Mouse (Mus musculus) spleen, adult 12 weeks (tissue): ENCODE measurements around the gene Dyrk2.

Source experiments
- DNase-seq: peaks from one replicate; pipeline ENCODE4 v3.0.0; 2022; ENCODE audit warnings: low spot score

The Dyrk2 gene

DNA sequence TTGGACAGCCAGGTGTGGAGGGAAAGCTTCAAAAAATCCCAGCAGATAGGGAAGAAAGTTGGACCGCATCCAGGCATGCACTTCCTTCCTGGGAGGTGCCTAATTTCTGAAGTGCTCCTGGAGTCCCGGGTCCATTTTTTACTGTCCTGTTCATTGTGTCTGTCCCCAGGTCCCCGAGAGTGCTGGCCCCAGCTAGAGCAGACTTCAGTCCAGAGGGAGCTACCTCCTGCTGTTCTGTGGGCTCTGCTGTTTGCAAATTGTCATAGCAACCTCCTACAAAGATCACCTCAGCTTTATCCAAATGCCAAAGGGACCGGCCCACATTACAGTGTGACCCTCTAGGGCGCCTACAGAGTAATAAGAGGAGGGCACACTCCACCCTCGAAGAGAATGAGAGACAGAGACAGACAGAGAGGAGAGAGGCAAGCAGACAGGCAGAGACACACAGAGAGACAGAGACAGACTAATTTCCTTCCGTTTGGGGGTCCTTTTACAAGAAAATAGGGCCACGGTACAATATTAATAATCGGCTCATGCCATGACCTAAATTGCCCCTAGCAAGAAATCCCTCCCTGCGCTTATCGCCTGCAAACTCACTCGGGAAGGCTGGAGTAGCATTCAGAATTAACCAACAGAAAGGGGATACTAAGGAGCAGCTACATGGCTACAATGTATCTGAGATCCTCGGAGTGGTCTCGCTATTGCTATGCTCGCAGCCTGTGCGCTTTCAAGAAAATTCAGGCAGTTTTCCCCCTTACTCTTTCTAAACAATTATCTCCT, at the start of gene Dyrk2:
Dyrk2 (minus strand) TSS at position 9 of the 780 bp plus-strand sequence.
- DNase-seq: no peak

DNA sequence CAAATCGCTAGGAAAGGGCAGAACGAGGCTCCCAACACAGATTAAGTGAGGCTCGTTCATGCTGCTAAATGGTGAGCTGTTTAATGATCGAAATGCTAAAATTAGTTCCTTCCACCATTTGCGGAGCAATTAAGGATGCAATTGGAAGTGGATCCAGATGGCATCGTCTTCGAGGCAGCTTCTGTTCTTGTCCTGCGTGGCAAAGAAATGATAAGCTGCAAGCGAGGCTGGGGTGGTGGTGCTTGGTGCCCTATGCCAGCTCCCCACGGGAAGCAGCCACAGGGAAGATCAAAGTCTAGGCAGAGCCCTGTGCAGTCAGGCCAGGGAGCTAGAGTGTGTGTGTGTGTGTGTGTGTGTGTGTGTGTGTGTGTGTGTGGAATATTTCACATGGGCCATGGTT, 32.6 kb upstream of the Dyrk2 start:
- DNase-seq: no peak

DNA sequence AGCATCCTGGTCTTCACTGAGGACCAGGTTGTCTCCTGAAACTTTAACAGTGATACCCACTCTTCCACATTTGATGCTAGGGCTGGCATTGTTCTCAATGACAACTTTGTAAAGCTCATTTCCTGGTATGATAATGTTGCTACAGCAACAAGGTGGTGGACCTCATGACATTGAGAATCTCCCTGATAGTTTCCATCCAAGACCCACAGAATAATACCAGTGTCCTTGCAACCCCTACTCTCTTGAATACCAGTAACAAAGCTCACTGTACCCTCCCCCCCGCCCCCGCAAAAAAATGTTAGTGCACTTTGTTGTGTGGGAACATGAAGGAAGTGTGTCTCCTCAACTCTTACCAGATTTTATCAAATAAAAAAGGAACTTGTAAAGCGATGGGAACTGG, 23.6 kb upstream of the Dyrk2 start:
- no peak for DNase-seq

DNA sequence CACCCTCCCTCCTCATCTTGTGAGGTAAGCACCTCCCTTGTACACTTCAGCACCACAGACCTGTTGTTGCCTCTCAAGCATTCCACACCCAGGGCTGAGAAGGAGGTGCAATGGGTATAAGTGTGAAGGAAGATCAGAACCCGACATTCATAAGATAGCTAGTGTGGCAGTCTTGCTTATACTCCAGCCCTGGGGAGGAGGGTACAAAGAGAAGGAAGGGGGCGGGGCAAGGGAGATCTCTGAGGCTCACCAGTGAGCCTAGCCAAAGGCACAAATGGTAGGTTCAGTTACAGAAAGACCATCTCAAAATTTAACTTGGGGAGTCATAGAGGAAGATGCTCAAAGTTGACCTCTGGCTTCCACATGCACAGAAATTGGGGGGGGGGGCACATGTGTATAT, 14.1 kb upstream of the Dyrk2 start:
- DNase-seq: no peak

DNA sequence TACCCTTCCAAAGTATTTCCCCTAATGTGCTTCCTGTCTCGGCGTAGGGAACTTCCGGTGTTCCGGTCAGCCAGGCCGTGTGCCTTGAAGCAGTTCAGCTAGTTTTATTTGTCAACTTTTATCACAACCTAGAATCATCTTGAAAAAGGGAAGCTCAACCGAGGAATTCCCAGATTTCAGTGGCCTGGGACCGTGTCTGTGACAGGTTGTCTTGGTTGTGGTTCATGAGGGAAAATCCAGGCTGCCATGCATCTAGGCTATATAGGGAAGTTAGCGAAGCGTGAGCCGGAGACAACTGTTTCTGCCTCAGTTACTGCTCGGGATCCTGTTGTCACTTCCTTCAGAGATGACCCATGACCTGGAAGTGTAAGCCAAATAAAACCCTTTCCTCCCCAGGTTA, 13.3 kb upstream of the Dyrk2 start:
- DNase-seq: no peak

DNA sequence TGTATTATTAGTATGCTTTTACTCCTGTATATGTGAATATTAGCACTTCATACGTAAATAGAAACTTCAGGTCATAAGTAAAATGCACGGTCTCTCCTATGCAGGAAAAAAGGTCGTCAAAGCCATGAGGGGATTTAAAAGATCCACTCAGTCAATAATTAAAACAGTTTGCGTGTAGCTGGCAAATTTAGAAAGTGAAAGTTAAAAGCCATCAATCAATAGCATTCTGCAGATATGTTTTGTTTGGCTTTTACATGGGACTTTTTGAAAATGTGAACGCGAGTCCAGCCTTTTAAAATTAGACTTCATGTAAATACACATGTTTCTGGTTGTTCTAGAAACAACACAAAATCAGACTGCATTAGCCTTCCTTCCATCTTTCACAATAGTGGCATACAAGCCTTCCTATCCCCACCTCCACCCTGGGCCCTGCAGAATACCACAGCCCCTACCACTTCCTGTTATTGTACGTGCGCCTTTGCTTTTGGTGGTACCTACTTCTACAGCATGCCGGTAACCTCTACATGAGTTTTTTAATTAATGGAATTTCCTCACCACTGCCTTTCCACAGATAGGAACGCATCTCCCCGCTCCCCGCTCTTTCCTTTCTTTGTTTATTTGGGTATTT, 12.4 kb upstream of the Dyrk2 start:
- DNase-seq: peak; percentile 45

DNA sequence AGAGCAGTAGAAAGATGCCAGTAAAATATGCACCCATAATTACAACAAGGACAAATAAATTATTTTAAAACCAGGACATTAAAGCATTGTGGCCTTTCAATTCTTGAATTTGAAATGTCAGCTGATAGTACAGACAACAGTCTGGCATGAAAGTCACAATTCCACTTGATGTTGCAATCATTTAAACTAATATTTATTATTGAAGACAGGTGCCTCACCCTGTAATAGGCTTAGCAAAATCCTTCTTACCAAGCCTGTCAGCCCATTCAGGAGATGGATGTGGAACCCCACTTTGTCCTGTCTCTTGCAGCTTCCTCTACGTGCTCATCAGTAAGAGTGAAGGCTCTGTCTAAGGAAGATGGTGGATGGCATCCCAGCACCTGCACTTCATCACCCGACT, 10.8 kb upstream of the Dyrk2 start:
- no peak for DNase-seq

DNA sequence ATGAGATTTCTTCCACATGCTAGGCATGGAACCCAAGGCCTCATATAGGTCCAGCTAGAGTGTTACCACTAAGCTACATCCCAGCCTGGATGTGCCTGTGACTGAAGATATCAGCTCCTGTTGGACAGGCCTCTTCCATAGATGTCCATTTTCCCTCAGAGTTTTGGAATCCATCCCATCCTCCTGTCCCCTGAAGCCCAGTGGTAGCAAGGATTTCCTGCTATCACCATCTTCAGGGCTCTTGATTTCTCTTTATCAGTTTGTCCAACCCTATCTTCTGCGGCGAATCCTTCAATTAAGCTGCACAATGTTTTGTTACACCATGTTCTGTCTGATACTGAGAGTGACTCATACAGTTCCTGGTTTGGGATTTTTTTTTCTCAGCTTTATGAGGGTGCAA, 2.2 kb upstream of the Dyrk2 start:
- no peak for DNase-seq

DNA sequence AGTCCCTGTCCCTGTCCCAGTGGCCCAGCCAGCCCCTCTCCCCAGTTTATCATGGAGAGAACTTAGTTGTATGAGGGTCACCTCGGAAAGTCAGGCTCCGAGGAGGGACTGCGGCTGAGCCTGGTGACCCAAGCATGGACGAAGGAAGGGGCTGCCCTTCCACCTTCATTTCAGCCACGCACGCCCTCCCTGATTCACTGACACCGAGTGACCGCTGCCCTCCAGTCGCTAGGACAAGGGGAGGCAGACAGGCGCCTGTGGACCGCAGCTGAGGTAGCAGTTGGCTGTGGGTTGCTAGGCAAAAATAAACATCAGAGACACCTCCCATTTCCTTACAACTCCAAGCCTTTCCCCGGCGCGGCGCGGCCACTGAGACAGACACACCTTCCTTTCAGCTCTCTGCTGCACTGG, 413 bp downstream of the Dyrk2 start:
- DNase-seq: peak; percentile 37

DNA sequence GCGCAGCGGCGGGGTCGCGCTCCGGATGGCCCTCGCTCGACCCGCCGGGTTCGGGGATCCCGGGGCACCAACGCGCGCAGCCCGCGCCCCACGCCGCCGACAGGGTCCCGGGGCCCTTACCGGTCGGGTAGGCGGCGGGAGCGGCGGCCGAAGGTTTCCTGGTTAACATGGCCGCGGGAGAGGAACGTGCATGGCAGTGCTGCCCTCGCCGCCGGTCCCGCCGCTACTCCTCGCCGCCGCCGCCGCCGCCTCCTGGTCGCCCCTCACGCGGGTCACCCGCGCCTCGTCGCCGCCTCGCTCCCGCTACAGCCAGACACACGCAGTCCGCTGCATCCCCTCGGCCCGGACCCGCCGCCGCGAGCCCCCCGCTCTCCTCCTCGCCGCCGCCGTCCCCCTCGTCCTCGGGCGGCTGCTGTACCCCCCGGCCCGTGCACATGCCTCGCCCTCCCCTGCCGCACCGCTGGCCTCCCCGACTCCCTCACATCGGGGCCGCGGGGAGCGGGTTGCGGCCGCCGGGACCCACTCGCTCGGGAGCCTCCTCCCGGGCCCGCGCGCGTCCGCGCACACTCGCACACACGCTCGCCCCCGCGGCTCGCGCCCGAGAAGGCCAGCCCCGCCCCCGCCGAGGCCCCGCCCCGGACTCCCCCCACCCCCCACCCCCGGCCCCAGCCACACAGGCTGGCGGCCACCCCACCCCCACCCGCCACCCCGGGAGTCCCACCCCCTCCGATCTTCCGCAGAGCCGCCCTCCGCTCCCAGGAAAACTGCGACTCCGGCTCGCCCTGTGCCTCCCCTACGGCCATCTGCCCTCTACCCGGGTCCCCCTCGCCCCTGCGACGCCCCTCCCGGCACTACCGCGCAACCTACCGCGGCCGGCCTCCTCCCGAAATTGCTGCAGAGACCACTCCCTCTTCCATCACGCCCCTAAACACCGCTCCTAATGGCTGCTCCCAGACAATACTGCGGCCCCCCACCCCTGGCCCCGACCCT, 1.1 kb downstream of the Dyrk2 start:
- peak; percentile 36 for DNase-seq

DNA sequence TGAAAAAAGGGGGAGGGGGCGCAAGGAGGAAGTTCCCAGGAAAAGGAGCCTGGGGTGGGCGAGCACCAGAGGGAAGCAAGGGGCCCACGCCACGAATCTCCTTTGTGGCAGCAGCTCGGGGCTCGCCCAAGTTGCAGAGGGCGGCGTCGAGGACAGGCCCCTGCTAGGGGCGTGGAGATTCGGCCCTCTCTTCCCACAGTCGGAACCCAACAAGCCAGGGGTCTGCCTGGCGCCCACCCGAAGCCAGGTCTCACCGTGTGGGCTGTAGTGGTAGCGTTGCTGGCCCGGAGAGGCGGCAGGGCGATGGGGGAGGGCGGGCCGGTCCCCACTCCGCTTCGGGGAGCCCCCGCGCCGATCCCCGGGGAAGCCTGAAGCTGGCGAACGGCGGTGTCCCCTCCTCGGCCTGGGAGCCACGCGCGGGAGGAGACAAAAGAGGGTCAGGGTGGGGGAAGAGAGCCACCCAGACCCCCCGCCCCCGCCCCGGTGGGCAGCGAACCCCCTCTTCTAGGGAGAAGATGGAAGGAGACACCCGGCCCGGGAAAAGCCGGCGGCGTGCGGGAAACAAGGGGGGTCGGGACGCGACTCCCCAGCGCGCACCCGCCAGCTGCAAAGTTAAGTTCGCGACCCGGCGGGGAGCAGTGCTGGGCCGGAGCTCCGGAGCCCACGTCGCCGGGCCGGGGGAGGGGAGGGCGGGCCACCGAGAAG, 2.0 kb downstream of the Dyrk2 start:
- no peak for DNase-seq

DNA sequence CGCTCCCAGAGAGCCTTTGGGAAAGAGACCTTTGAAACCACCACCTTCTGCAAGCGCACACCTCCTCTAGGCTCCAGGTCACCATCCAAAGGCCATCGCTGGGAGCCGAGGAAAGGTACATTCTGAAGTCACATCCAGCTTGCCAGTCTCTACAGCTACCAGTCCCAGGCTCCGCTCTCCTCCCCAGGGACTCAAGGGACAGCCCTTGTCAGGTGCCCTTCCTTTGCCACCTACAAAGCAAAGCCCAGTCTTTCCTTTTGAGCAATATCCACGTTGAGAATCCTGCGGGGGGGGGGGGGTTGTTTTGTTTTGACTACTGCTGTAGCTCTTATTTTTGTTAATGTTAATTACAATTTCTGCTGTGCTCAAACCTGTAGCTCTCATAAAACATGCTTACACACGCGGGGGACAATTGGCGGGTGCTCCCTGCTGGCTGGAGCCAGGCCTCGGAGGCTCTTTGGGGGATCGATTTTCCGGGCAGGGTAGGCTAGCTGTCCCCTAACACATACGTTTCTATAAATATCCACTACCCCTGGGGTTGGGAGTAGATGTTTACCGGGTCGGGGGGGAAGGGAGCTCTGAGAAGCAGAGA, 2.6 kb downstream of the Dyrk2 start:
- DNase-seq: no peak

DNA sequence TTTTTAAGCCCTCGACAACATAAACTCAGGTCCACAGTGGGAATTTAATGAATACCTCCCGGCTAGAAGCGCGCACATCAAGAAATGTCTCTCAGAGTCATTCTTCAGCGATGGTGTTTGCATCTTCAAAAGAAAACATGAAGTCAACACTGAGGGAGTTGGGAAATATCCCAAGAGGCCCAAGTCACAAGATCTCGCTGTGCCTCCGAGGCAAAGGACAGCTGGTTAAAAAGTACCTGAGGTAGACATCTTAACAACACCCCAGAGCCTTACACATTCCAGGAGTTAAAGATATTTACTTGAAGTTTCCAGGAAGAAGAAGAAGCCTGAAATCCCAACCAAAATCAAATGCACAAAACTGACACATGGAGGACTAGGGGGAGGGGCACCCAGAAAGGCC, 5.0 kb downstream of the Dyrk2 start:
- no peak for DNase-seq

DNA sequence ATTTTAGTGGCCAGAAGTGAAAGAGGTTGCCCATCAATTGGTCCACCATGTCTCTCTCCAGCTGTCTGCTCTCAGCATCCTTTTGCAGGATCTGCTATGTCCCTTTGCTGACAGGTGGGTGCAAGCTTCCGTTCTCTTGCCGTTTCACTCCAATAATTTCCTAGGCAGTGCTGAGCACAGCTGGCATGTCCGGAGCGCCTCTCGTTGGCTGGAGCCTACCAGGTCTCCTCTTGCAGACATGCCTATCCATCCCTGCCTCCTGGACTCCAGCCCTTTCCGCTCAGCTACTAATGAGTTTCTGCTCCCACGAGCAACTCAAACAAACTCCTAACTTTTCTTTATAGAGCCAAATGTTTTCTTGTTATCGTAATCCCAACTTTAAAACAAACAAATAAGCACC, 6.4 kb downstream of the Dyrk2 start:
- no peak for DNase-seq

DNA sequence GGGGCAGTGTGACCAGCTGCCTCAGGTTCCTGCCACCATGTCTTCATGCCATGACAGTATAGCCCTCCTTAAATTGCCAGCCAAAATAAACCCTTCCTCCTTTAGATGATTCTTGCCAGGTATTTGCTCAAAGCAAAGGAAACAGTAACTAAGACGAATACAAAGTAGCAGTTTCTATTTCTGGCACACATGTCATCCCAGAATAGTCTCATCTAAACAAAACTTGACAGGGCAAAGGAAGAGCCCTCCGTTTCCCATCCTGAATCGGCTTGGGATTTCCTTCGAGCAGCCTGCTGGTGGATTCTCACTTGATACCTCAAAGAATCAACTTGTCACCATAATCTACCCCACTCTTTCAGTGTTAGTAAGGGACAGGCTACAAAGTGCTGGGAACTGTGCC, 7.8 kb downstream of the Dyrk2 start:
- DNase-seq: no peak

DNA sequence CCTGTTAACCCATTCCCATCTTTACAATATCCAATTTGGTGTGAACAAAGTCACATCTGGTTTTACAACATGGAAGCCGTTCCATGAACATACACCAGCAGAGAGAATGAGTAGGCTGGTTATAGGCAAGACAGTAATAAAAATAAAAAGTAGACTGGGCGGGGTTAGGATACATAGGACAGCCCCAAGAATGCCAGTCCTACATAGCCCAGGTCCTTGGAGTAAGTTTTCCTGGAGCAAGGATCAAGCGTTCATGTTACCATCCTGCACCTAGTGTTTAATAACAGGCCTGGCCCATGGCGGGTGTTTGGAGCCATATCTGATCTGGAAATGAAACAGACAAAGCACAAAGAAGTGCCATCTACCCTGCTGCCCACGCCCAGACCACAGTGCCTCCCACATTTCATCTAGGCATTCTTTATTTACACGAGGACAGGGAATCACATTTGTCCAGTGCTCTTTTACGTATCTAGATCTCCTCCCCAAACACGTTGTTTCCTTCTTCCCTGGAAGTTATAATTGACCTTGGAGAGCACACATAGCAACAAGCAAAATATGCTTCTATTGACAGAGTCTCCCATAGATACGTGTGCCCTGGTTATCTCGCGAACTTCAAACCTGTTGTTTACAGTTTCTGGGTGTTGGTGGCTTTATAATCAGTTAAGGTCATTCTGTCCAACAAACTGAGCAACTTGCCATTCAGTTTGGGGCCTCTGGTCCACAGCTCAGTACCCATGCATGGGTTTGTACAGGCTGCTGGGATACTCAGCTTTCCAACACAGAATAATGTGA, 8.6 kb downstream of the Dyrk2 start:
- DNase-seq: no peak

DNA sequence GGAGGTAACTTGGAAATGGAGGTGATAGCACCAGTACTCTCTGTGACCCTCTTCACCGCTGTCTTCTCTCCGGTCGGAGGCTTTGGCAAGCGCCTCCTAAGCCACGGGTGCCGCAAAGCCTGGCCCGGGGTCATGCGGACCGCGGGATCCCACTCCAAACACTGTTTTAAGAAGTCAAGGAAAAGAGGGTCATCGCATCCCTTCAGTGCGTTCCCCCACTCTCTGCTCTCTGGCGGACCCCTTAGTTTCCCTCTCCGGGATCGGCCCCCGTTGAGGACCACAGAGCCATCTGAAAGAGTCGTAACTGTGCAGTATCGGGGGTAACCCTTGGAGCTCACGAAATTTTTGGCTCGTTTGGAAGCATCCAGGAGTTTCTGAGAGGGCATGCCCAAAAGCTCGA, 10.4 kb downstream of the Dyrk2 start:
- no peak for DNase-seq

DNA sequence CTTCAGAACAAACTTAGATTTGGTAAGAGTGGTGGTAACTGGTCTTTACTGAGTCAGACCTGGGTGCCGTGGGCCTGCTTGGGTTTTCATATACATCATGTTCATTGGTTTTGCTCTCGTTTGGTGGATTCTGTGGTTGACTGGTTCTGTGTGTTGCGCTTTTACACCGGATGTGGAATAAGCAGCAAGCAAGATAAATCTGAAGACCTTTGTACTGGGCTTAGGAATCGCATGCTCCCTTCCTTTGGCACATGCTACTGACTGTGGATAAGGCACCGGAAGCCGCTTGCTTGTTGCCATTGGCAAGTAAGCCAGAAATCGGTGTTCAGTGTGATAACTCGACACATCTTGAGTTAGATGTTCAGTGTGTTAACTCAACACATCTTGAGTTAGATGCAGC, 15.4 kb downstream of the Dyrk2 start:
- DNase-seq: no peak

DNA sequence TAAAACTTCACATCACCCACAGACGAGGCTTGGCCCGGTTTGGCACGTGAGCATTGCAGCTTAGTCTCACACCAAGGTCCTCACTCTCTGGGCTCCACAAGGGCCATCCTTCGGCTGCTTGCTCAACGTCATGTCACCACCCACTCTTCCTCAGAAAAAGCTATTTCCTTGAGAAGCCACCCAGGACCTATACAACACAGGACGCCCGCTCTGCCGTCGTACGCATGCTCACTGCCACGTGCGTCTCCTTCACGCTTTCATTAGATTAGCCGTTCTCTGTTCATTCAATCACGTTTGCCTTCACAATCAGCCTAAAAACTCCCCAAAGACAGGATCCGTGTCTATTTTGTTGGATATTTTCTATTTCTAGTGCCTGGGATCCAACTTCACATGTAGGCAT, 17.5 kb downstream of the Dyrk2 start:
- DNase-seq: no peak

DNA sequence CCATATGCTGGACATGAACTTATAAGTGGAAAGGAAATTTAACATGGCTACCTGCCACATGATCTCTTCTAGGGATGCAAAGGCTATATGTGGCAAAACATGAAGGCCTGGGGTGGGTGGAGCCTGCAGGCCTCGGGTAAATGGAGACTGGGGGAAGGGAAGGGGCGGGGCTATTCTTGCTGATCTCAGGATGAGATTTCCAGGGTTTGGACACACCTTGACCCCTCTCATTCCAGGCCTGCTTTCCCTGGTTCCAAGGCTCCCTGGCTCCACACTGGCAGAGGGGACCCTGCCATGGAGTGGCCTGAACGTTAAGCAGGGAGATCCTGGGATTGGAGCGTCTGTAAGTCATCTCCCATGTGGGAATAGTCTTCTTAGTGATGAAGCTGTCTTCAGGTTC, 21.5 kb downstream of the Dyrk2 start:
- no peak for DNase-seq

DNA sequence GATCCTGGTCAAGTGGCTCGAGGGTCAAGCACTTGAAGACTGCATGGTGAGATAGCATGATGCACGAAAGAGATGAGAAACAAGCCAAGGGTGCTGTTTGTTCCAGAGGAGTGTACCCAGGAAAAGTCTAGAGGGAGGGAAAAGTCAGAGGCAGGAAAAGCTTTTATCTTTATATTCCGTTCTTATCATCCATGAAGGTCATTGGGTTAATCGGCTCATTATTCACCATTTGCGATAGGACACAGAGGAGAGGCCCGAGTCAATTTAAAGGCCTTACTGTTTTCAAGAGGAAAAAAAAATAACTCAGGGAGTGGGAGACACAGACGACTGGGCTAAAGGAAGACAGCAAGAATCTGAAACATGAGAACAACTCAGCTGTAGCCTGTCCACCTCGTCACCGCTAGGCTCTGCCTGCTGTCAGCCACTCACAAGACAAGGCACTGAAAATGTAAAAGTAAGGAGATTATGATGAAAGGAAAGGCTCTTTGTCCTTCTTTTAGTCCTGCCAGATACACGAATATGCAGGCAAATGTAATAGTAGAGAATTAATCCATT, 22.9 kb downstream of the Dyrk2 start:
- no peak for DNase-seq
